Mouse (Mus musculus): ENCODE data around the gene Sult3a1. TPM values are rescaled to one million over a fixed set of nuclear protein-coding genes. Genes with fewer than 3 reads are reported as not detected.
"Not testable (repeated sequence)": the region's sequence is repeated elsewhere in the genome, so short reads cannot be mapped to it uniquely, and the experiment has no call there.

Gene Sult3a1
- total and polyA plus RNA-seq, 3 experiments = not detected

DNA sequence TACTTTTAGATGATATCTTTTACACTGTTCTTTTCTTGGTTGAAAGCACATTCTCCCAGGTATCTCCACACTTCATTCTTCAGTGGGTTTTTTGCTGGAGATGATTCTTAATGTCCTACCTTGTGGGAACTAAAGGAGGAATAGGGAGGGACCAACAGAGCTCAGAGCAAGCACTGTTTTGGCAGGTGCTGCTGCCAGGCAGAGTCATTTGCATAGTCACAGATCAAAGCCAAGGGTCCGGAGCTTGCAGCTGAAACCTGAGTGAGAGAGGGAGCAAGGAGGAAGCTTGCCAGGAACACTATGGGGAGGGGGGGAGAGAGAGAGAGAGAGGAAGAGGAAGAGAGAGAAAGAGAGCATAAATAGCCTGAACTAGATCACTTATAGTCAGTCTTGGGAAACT, 12.9 kb downstream of the Sult3a1 start:
- H3K27me3 ChIP-seq (replicated peaks) = no peaks in the 10 kb centered on the region
- no peak overlapping the region for H3K4me3 ChIP-seq (replicated peaks in 1 of 3; ENCODE audit: low read depth in 2 of 3, low read length in 2 of 3, poor library complexity in 1 of 3)
- H3K27ac ChIP-seq (ENCODE audit: insufficient read depth, low read depth) = no peak overlapping the region
- no peaks in the 10 kb centered on the region for H3K36me3 ChIP-seq (replicated peaks in 1 of 2; ENCODE audit: control insufficient read depth in 1 of 2, insufficient read depth in 1 of 2, low read length in 1 of 2)
- in situ Hi-C loops (cut with MboI; ENCODE audit: low pct_ligation_motif_present, low pct_unique_long_range_greater_than_20kb, low sequenced_read_pairs) = no loop called here
- peak; percentile 6 for DNase-seq (ENCODE audit: extremely low read depth)
- H3K9me3 ChIP-seq (replicated peaks; ENCODE audit: low read length) = peaks cover 2% of the 10 kb centered on the region
- no peak overlapping the region for H3K9ac ChIP-seq (ENCODE audit: insufficient read depth, low read depth)
- peaks cover 0 to 8% of the 10 kb centered on the region in 2 experiments; a peak in 1 of 4 replicates for H3K4me1 ChIP-seq (ENCODE audit: control insufficient read depth in 1 of 2, insufficient read depth in 2 of 2)
- H3K79me2 ChIP-seq (replicated peaks; ENCODE audit: control insufficient read depth, extremely low read depth, insufficient read depth, poor library complexity, severe bottlenecking) = no peaks in the 10 kb centered on the region
- no peak for TF ChIP-seq SIN3A (IDR thresholded peaks at IDR 0.05; ENCODE audit: low read length)
- TF ChIP-seq E2F4 (IDR thresholded peaks at IDR 0.05; ENCODE audit: insufficient replicate concordance, low read depth, low read length) = no peak
- no peak for TF ChIP-seq POLR2A (IDR thresholded peaks at IDR 0.05; ENCODE audit: low read depth, low read length)
- TF ChIP-seq CTCF (conservative IDR thresholded peaks at IDR 0.05 in 1 of 2, IDR thresholded peaks at IDR 0.05 in 1 of 2; ENCODE audit: low read depth in 2 of 2, low read length in 2 of 2) = no peak
- no peak for TF ChIP-seq TCF12 (IDR thresholded peaks at IDR 0.05; ENCODE audit: low read depth, low read length)
- no peak for TF ChIP-seq ZKSCAN1 (IDR thresholded peaks at IDR 0.05; ENCODE audit: borderline replicate concordance, low read depth, low read length)
- no peak for TF ChIP-seq MEF2A (IDR thresholded peaks at IDR 0.05; ENCODE audit: borderline replicate concordance, low read depth, low read length)
- TF ChIP-seq USF1 (IDR thresholded peaks at IDR 0.05; ENCODE audit: low read depth, low read length) = no peak
- TF ChIP-seq MXI1 (IDR thresholded peaks at IDR 0.05; ENCODE audit: low read depth, low read length) = no peak
- dilution Hi-C loops (cut with MboI; ENCODE audit: extremely low pct_ligation_motif_present, extremely low pct_unique_long_range_greater_than_20kb, low sequenced_read_pairs) = no loop called here
- no peak overlapping the region for H3K4me2 ChIP-seq (ENCODE audit: insufficient read depth, low read depth, poor library complexity, severe bottlenecking)

DNA sequence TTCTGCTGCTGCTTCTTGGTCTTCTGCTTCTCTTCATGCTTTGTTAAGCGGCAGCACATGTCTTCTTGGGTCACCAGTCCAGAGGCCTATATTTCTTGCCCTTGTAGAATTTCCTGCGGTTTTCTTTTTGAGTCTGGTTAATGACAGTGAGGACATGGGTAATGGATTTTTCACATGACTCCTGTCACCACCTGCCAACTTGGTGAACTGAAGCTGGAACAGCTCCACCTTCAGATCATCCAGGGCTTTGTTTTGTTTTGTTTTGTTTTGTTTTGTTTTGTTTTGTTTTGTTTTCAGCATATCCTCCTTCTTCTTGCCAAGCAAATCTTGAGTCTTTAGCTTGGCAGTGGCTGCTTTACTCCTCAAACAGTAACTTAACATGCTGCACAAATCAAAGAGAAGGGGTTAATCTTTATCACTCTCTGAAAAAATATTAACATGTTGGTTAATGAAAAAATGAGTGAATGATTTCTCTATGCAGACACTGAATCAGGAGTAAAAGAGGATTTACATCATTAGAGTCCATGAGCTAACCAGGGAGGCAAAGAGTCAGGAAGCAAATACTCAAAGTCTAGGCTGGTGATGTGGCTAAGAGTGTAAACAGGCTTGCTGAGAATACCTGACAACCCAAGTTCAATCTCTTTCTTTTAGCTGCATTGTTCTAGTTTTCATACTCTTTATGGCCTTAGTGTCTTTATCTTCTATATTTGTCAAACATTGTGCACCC, 15.3 kb downstream of the Sult3a1 start:
- no peak overlapping the region for H3K9ac ChIP-seq (ENCODE audit: insufficient read depth, low read depth)
- DNase-seq (ENCODE audit: extremely low read depth) = no peak
- H3K79me2 ChIP-seq (replicated peaks; ENCODE audit: control insufficient read depth, extremely low read depth, insufficient read depth, poor library complexity, severe bottlenecking) = no peaks in the 10 kb centered on the region
- H3K27me3 ChIP-seq (replicated peaks) = no peaks in the 10 kb centered on the region
- no peak overlapping the region for H3K4me3 ChIP-seq (replicated peaks in 1 of 3; ENCODE audit: low read depth in 2 of 3, low read length in 2 of 3, poor library complexity in 1 of 3)
- TF ChIP-seq EP300 (IDR thresholded peaks at IDR 0.05; ENCODE audit: low read length) (no peak), POLR2AphosphoS2 (IDR thresholded peaks at IDR 0.05; ENCODE audit: low read depth, low read length) (no peak), MAZ (IDR thresholded peaks at IDR 0.05; ENCODE audit: low read depth, low read length) (no peak), E2F4 (IDR thresholded peaks at IDR 0.05; ENCODE audit: insufficient replicate concordance, low read depth, low read length) (no peak), ZC3H11A (IDR thresholded peaks at IDR 0.05; ENCODE audit: low read depth, low read length) (no peak), MYC (IDR thresholded peaks at IDR 0.05; ENCODE audit: low read depth, low read length) (no peak), NRF1 (IDR thresholded peaks at IDR 0.05; ENCODE audit: low read depth, low read length) (no peak)
- H3K27ac ChIP-seq (ENCODE audit: insufficient read depth, low read depth) = no peak overlapping the region
- in situ Hi-C loops (cut with MboI; ENCODE audit: low pct_ligation_motif_present, low pct_unique_long_range_greater_than_20kb, low sequenced_read_pairs) = no loop called here
- H3K36me3 ChIP-seq (replicated peaks in 1 of 2; ENCODE audit: control insufficient read depth in 1 of 2, insufficient read depth in 1 of 2, low read length in 1 of 2) = no peaks in the 10 kb centered on the region
- H3K9me3 ChIP-seq (replicated peaks; ENCODE audit: low read length) = peaks cover 2% of the 10 kb centered on the region
- H3K4me1 ChIP-seq (ENCODE audit: control insufficient read depth in 1 of 2, insufficient read depth in 2 of 2) = peaks cover 0 to 8% of the 10 kb centered on the region in 2 experiments; a peak in 1 of 4 replicates
- dilution Hi-C loops (cut with MboI; ENCODE audit: extremely low pct_ligation_motif_present, extremely low pct_unique_long_range_greater_than_20kb, low sequenced_read_pairs) = no loop called here
- no peak overlapping the region for H3K4me2 ChIP-seq (ENCODE audit: insufficient read depth, low read depth, poor library complexity, severe bottlenecking)

DNA sequence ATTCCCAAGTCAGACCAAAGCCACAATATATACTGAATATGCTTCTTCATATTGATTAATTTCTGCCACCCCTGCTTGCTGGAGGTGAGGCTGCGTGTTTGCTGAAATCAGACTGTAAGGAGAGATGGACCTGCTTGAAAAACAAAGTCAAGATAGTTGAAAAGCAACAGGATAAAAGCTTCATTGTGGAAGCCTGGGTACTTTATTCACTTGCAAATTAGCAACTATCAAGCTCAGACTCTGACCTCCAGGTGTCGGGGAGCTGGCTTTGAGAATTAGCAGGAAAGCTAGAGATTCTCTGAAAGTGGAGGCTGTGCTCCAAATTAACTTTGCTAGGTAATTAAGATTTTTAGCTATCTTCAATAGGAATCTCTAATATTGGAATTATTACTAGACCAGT, 24.9 kb downstream of the Sult3a1 start:
- H3K27me3 ChIP-seq (replicated peaks); DNase-seq (ENCODE audit: extremely low read depth); H3K4me1 ChIP-seq (ENCODE audit: control insufficient read depth in 1 of 2, insufficient read depth in 2 of 2); H3K27ac ChIP-seq (ENCODE audit: insufficient read depth, low read depth); H3K9ac ChIP-seq (ENCODE audit: insufficient read depth, low read depth); H3K4me2 ChIP-seq (ENCODE audit: insufficient read depth, low read depth, poor library complexity, severe bottlenecking); H3K79me2 ChIP-seq (replicated peaks; ENCODE audit: control insufficient read depth, extremely low read depth, insufficient read depth, poor library complexity, severe bottlenecking); dilution Hi-C loops (cut with MboI; ENCODE audit: extremely low pct_ligation_motif_present, extremely low pct_unique_long_range_greater_than_20kb, low sequenced_read_pairs); H3K9me3 ChIP-seq (replicated peaks; ENCODE audit: low read length); in situ Hi-C loops (cut with MboI; ENCODE audit: low pct_ligation_motif_present, low pct_unique_long_range_greater_than_20kb, low sequenced_read_pairs); H3K4me3 ChIP-seq (replicated peaks in 1 of 3; ENCODE audit: low read depth in 2 of 3, low read length in 2 of 3, poor library complexity in 1 of 3); H3K36me3 ChIP-seq (replicated peaks in 1 of 2; ENCODE audit: control insufficient read depth in 1 of 2, insufficient read depth in 1 of 2, low read length in 1 of 2): not testable (repeated sequence)

GRCm38 (mm10) chr10:33901520-33901919, 44.0 kb downstream of the Sult3a1 start:
- H3K36me3 ChIP-seq (replicated peaks in 1 of 2; ENCODE audit: control insufficient read depth in 1 of 2, insufficient read depth in 1 of 2, low read length in 1 of 2); H3K4me3 ChIP-seq (replicated peaks in 1 of 3; ENCODE audit: low read depth in 2 of 3, low read length in 2 of 3, poor library complexity in 1 of 3); DNase-seq (ENCODE audit: extremely low read depth); dilution Hi-C loops (cut with MboI; ENCODE audit: extremely low pct_ligation_motif_present, extremely low pct_unique_long_range_greater_than_20kb, low sequenced_read_pairs); in situ Hi-C loops (cut with MboI; ENCODE audit: low pct_ligation_motif_present, low pct_unique_long_range_greater_than_20kb, low sequenced_read_pairs); H3K27ac ChIP-seq (ENCODE audit: insufficient read depth, low read depth); H3K4me2 ChIP-seq (ENCODE audit: insufficient read depth, low read depth, poor library complexity, severe bottlenecking); H3K9ac ChIP-seq (ENCODE audit: insufficient read depth, low read depth); H3K27me3 ChIP-seq (replicated peaks); H3K4me1 ChIP-seq (ENCODE audit: control insufficient read depth in 1 of 2, insufficient read depth in 2 of 2); H3K79me2 ChIP-seq (replicated peaks; ENCODE audit: control insufficient read depth, extremely low read depth, insufficient read depth, poor library complexity, severe bottlenecking); H3K9me3 ChIP-seq (replicated peaks; ENCODE audit: low read length): not testable (repeated sequence)

Measured in CH12.LX (cell line).